Mouse (Mus musculus): ENCODE measurements around the gene Adamtsl5. TPM values are rescaled to one million over a fixed set of nuclear protein-coding genes. Genes with fewer than 3 reads are reported as not detected.

The Adamtsl5 gene
- polyA plus RNA-seq (2014; fragmentation: Illumina TruSeq; extraction: RNeasy Lipid Tissue Mini Kit (QIAGEN cat#74804); ENCODE audit: insufficient read depth, low read depth, low replicate concordance) = 21.3 TPM

GRCm38 (mm10) chr10:80348244-80348781, at the start of gene Adamtsl5:
TSS of gene Adamtsl5 (minus strand) at chr10:80348412.

GRCm38 (mm10) chr10:80387522-80387959, 39.3 kb upstream of the Adamtsl5 start, which contains the start of gene Mex3d:
TSS of gene Mex3d (minus strand) at chr10:80387659.

GRCm38 (mm10) chr10:80356001-80356682, 7.9 kb upstream of the Adamtsl5 start, which contains the start of gene Plk5:
TSS of gene Plk5 (plus strand) at chr10:80356459.

GRCm38 (mm10) chr10:80329273-80330081, 18.7 kb downstream of the Adamtsl5 start, which contains the start of the genes Pcsk4 and Reep6:
TSS of gene Pcsk4 (minus strand) at chr10:80329498.
TSS of gene Reep6 (plus strand) at chr10:80329953.

GRCm38 (mm10) chr10:80320340-80320760, 27.9 kb downstream of the Adamtsl5 start, which contains the start of gene 2310011J03Rik:
TSS of gene 2310011J03Rik (minus strand) at chr10:80320537.

GRCm38 (mm10) chr10:80295618-80296425, 52.4 kb downstream of the Adamtsl5 start, which contains the start of gene Apc2:
TSS of gene Apc2 (plus strand) at chr10:80295977.

GRCm38 (mm10) chr10:80292251-80293146, 55.7 kb downstream of the Adamtsl5 start, which contains the start of gene Rps15:
TSS of gene Rps15 (plus strand) at chr10:80292453.

Other genes starting within 250 kb of the Adamtsl5 start
- gene Sbno2, start 242.8 kb downstream of the Adamtsl5 start, polyA plus RNA-seq (2014; fragmentation: Illumina TruSeq; extraction: RNeasy Lipid Tissue Mini Kit (QIAGEN cat#74804); ENCODE audit: insufficient read depth, low read depth, low replicate concordance) = 13.9 TPM
- gene Stk11, start 232.6 kb downstream of the Adamtsl5 start, polyA plus RNA-seq (2014; fragmentation: Illumina TruSeq; extraction: RNeasy Lipid Tissue Mini Kit (QIAGEN cat#74804); ENCODE audit: insufficient read depth, low read depth, low replicate concordance) = 98.1 TPM
- gene Atp5d, start 209.8 kb downstream of the Adamtsl5 start, polyA plus RNA-seq (2014; fragmentation: Illumina TruSeq; extraction: RNeasy Lipid Tissue Mini Kit (QIAGEN cat#74804); ENCODE audit: insufficient read depth, low read depth, low replicate concordance) = 267 TPM
- 6.8 TPM for gene Cbarp, start 207.6 kb downstream of the Adamtsl5 start, polyA plus RNA-seq (2014; fragmentation: Illumina TruSeq; extraction: RNeasy Lipid Tissue Mini Kit (QIAGEN cat#74804); ENCODE audit: insufficient read depth, low read depth, low replicate concordance)
- gene Midn, start 200.1 kb downstream of the Adamtsl5 start, polyA plus RNA-seq (2014; fragmentation: Illumina TruSeq; extraction: RNeasy Lipid Tissue Mini Kit (QIAGEN cat#74804); ENCODE audit: insufficient read depth, low read depth, low replicate concordance) = 24.9 TPM
- 84.5 TPM for gene Cirbp, start 182.4 kb downstream of the Adamtsl5 start, polyA plus RNA-seq (2014; fragmentation: Illumina TruSeq; extraction: RNeasy Lipid Tissue Mini Kit (QIAGEN cat#74804); ENCODE audit: insufficient read depth, low read depth, low replicate concordance)
- gene 1600002K03Rik, start 175.5 kb downstream of the Adamtsl5 start, polyA plus RNA-seq (2014; fragmentation: Illumina TruSeq; extraction: RNeasy Lipid Tissue Mini Kit (QIAGEN cat#74804); ENCODE audit: insufficient read depth, low read depth, low replicate concordance) = 27.6 TPM
- 1.1 TPM for gene Efna2, start 168.9 kb downstream of the Adamtsl5 start, polyA plus RNA-seq (2014; fragmentation: Illumina TruSeq; extraction: RNeasy Lipid Tissue Mini Kit (QIAGEN cat#74804); ENCODE audit: insufficient read depth, low read depth, low replicate concordance)
- 23.2 TPM for gene Mum1, start 122.0 kb downstream of the Adamtsl5 start, polyA plus RNA-seq (2014; fragmentation: Illumina TruSeq; extraction: RNeasy Lipid Tissue Mini Kit (QIAGEN cat#74804); ENCODE audit: insufficient read depth, low read depth, low replicate concordance)
- gene Ndufs7, start 99.3 kb downstream of the Adamtsl5 start, polyA plus RNA-seq (2014; fragmentation: Illumina TruSeq; extraction: RNeasy Lipid Tissue Mini Kit (QIAGEN cat#74804); ENCODE audit: insufficient read depth, low read depth, low replicate concordance) = 159 TPM
- gene Gamt, start 87.4 kb downstream of the Adamtsl5 start, polyA plus RNA-seq (2014; fragmentation: Illumina TruSeq; extraction: RNeasy Lipid Tissue Mini Kit (QIAGEN cat#74804); ENCODE audit: insufficient read depth, low read depth, low replicate concordance) = 15.2 TPM
- 33.6 TPM for gene Dazap1, start 86.9 kb downstream of the Adamtsl5 start, polyA plus RNA-seq (2014; fragmentation: Illumina TruSeq; extraction: RNeasy Lipid Tissue Mini Kit (QIAGEN cat#74804); ENCODE audit: insufficient read depth, low read depth, low replicate concordance)
- gene Rps15, start 56.0 kb downstream of the Adamtsl5 start, polyA plus RNA-seq (2014; fragmentation: Illumina TruSeq; extraction: RNeasy Lipid Tissue Mini Kit (QIAGEN cat#74804); ENCODE audit: insufficient read depth, low read depth, low replicate concordance) = 3,529 TPM
- 0.46 TPM for gene Apc2, start 52.4 kb downstream of the Adamtsl5 start, polyA plus RNA-seq (2014; fragmentation: Illumina TruSeq; extraction: RNeasy Lipid Tissue Mini Kit (QIAGEN cat#74804); ENCODE audit: insufficient read depth, low read depth, low replicate concordance)
- 50.0 TPM for gene 2310011J03Rik, start 27.9 kb downstream of the Adamtsl5 start, polyA plus RNA-seq (2014; fragmentation: Illumina TruSeq; extraction: RNeasy Lipid Tissue Mini Kit (QIAGEN cat#74804); ENCODE audit: insufficient read depth, low read depth, low replicate concordance)
- 2.0 TPM for gene Pcsk4, start 18.9 kb downstream of the Adamtsl5 start, polyA plus RNA-seq (2014; fragmentation: Illumina TruSeq; extraction: RNeasy Lipid Tissue Mini Kit (QIAGEN cat#74804); ENCODE audit: insufficient read depth, low read depth, low replicate concordance)
- 12.2 TPM for gene Reep6, start 18.5 kb downstream of the Adamtsl5 start, polyA plus RNA-seq (2014; fragmentation: Illumina TruSeq; extraction: RNeasy Lipid Tissue Mini Kit (QIAGEN cat#74804); ENCODE audit: insufficient read depth, low read depth, low replicate concordance)
- 1.6 TPM for gene Plk5, start 8.0 kb upstream of the Adamtsl5 start, polyA plus RNA-seq (2014; fragmentation: Illumina TruSeq; extraction: RNeasy Lipid Tissue Mini Kit (QIAGEN cat#74804); ENCODE audit: insufficient read depth, low read depth, low replicate concordance)
- gene Mex3d, start 39.2 kb upstream of the Adamtsl5 start, polyA plus RNA-seq (2014; fragmentation: Illumina TruSeq; extraction: RNeasy Lipid Tissue Mini Kit (QIAGEN cat#74804); ENCODE audit: insufficient read depth, low read depth, low replicate concordance) = 6.8 TPM
- gene Mbd3, start 51.1 kb upstream of the Adamtsl5 start, polyA plus RNA-seq (2014; fragmentation: Illumina TruSeq; extraction: RNeasy Lipid Tissue Mini Kit (QIAGEN cat#74804); ENCODE audit: insufficient read depth, low read depth, low replicate concordance) = 93.3 TPM
- 589 TPM for gene Uqcr11, start 58.4 kb upstream of the Adamtsl5 start, polyA plus RNA-seq (2014; fragmentation: Illumina TruSeq; extraction: RNeasy Lipid Tissue Mini Kit (QIAGEN cat#74804); ENCODE audit: insufficient read depth, low read depth, low replicate concordance)
- gene Tcf3, start 85.2 kb upstream of the Adamtsl5 start, polyA plus RNA-seq (2014; fragmentation: Illumina TruSeq; extraction: RNeasy Lipid Tissue Mini Kit (QIAGEN cat#74804); ENCODE audit: insufficient read depth, low read depth, low replicate concordance) = 25.1 TPM
- not detected for gene Onecut3, start 146.4 kb upstream of the Adamtsl5 start, polyA plus RNA-seq (2014; fragmentation: Illumina TruSeq; extraction: RNeasy Lipid Tissue Mini Kit (QIAGEN cat#74804); ENCODE audit: insufficient read depth, low read depth, low replicate concordance)
- gene Atp8b3, start 190.7 kb upstream of the Adamtsl5 start, polyA plus RNA-seq (2014; fragmentation: Illumina TruSeq; extraction: RNeasy Lipid Tissue Mini Kit (QIAGEN cat#74804); ENCODE audit: insufficient read depth, low read depth, low replicate concordance) = not detected
- 10.9 TPM for gene Rexo1, start 213.1 kb upstream of the Adamtsl5 start, polyA plus RNA-seq (2014; fragmentation: Illumina TruSeq; extraction: RNeasy Lipid Tissue Mini Kit (QIAGEN cat#74804); ENCODE audit: insufficient read depth, low read depth, low replicate concordance)
- gene Klf16, start 228.9 kb upstream of the Adamtsl5 start, polyA plus RNA-seq (2014; fragmentation: Illumina TruSeq; extraction: RNeasy Lipid Tissue Mini Kit (QIAGEN cat#74804); ENCODE audit: insufficient read depth, low read depth, low replicate concordance) = 10.0 TPM
- gene Abhd17a, start 241.9 kb upstream of the Adamtsl5 start, polyA plus RNA-seq (2014; fragmentation: Illumina TruSeq; extraction: RNeasy Lipid Tissue Mini Kit (QIAGEN cat#74804); ENCODE audit: insufficient read depth, low read depth, low replicate concordance) = 63.0 TPM